Mouse (Mus musculus): ENCODE measurements around the gene Kif3c.

- TF ChIP-seq POLR2A (IDR thresholded peaks at IDR 0.05; ENCODE audit: insufficient read depth, low read depth, low read length) (no peak), CTCF (IDR thresholded peaks at IDR 0.05) (no peak)
These were observed 8.6 kb downstream of the Kif3c start for GRCm38 (mm10) chr12:3373566-3373965.

Data from heart, adult 2 months (tissue).